Mouse (Mus musculus) midbrain, embryonic 16.5 days (tissue): ENCODE measurements around the gene Gfpt1. TPM values are rescaled to one million over a fixed set of nuclear protein-coding genes. Genes with fewer than 3 reads are reported as not detected.
"Not testable (repeated sequence)": the region's sequence is repeated elsewhere in the genome, so short reads cannot be mapped to it uniquely, and the experiment has no call there.

Experiments used
- ATAC-seq: fragments of 200-750 bp; cut with Nextera tagmentation; 2 replicates; pipeline ENCODE4 v1.8.0; 2017; ENCODE audit warnings: moderate TSS enrichment
- H3K27ac ChIP-seq: fragments of 300-500 bp; sonication (generic); 2 replicates; pipeline ENCODE4 v1.5.1; 2014; ENCODE audit warnings: mild to moderate bottlenecking, low read length, mixed read lengths
- H3K27me3 ChIP-seq: fragments of 300-500 bp; sonication (generic); 2 replicates; pipeline ENCODE4 v1.6.1; 2014; ENCODE audit warnings: low read depth, low read length, mixed read lengths; ENCODE audit not compliant: control insufficient read depth, insufficient read depth
- H3K36me3 ChIP-seq: fragments of 300-500 bp; sonication (generic); 2 replicates; pipeline ENCODE4 v1.6.1; 2014; ENCODE audit warnings: mild to moderate bottlenecking, low read length, moderate library complexity, mixed read lengths; ENCODE audit not compliant: control insufficient read depth, insufficient read depth
- H3K4me1 ChIP-seq: fragments of 300-500 bp; sonication (generic); 2 replicates; pipeline ENCODE4 v1.6.1; 2014; ENCODE audit warnings: mild to moderate bottlenecking, low read length, mixed read lengths; ENCODE audit not compliant: control insufficient read depth, insufficient read depth
- H3K4me2 ChIP-seq: fragments of 300-500 bp; sonication (generic); 2 replicates; pipeline ENCODE4 v1.6.1; 2014; ENCODE audit warnings: mild to moderate bottlenecking, low read length, mixed read lengths
- H3K4me3 ChIP-seq: fragments of 300-500 bp; sonication (generic); 2 replicates; pipeline ENCODE4 v1.5.1; 2014; ENCODE audit warnings: low read depth, mild to moderate bottlenecking, low read length, moderate library complexity, mixed read lengths
- H3K9ac ChIP-seq: fragments of 300-500 bp; sonication (generic); 2 replicates; pipeline ENCODE4 v1.6.1; 2014; ENCODE audit warnings: low read depth, low read length, mixed read lengths
- H3K9me3 ChIP-seq: fragments of 300-500 bp; sonication (generic); replicated peaks from 2 replicates; pipeline ENCODE4 v1.6.1; 2014; ENCODE audit warnings: mild to moderate bottlenecking, low read length, mixed read lengths; ENCODE audit not compliant: control insufficient read depth, poor library complexity, severe bottlenecking
- WGBS: fragments of 180-500 bp; shearing (Covaris S2); extraction: QIAGEN DNeasy Blood & Tissue Kit; methylation state at CpG from one replicate; pipeline ENCODE4 v1.1.7; 2014; 5-methylcytosine and 5-hydroxymethylcytosine counted together
- polyA plus RNA-seq: library from polyadenylated mRNA; unstranded; fragments of >200 nt; fragmentation: Nextera tagmentation; extraction: Ambion mirVana; gene quantifications from 2 replicates; pipeline ENCODE4 v1.2.1, GENCODE M21; 2015

Gene Gfpt1
- polyA plus RNA-seq, 1 experiment from 2014 or later: 30.0 TPM

- Histone ChIP-seq H3K27me3 (no peaks in the 10 kb centered on the region), H3K4me1 (no peaks in the 10 kb centered on the region), H3K9ac (no peak overlapping the region), H3K36me3 (peaks cover 32% of the 10 kb centered on the region), H3K4me3 (no peak overlapping the region), H3K27ac (no peak overlapping the region), H3K9me3 (no peaks in the 10 kb centered on the region), H3K4me2 (no peak overlapping the region)
- ATAC-seq: no peak
- WGBS: 81% methylated on average over 4 of the region's 4 CpGs
Observed at GRCm38 (mm10) chr6:87079457-87079856, 36.8 kb downstream of the Gfpt1 start.

GRCm38 (mm10) chr6:87085026-87085425, 42.4 kb downstream of the Gfpt1 start:
- Histone ChIP-seq H3K9ac (no peak overlapping the region), H3K4me1 (no peaks in the 10 kb centered on the region), H3K27ac (no peak overlapping the region), H3K9me3 (no peaks in the 10 kb centered on the region), H3K27me3 (no peaks in the 10 kb centered on the region), H3K36me3 (peaks cover 40% of the 10 kb centered on the region), H3K4me2 (no peak overlapping the region), H3K4me3 (no peak overlapping the region)
- ATAC-seq: no peak
- WGBS: 93% methylated on average over 6 of the region's 6 CpGs

GRCm38 (mm10) chr6:87088356-87088755, 45.7 kb downstream of the Gfpt1 start:
- Histone ChIP-seq H3K27ac (no peak overlapping the region), H3K4me1 (no peaks in the 10 kb centered on the region), H3K4me2 (no peak overlapping the region), H3K36me3 (peaks cover 31% of the 10 kb centered on the region), H3K9me3 (no peaks in the 10 kb centered on the region), H3K4me3 (no peak overlapping the region), H3K27me3 (no peaks in the 10 kb centered on the region), H3K9ac (no peak overlapping the region)
- 87% methylated on average over 5 of the region's 5 CpGs for WGBS
- no peak for ATAC-seq

DNA sequence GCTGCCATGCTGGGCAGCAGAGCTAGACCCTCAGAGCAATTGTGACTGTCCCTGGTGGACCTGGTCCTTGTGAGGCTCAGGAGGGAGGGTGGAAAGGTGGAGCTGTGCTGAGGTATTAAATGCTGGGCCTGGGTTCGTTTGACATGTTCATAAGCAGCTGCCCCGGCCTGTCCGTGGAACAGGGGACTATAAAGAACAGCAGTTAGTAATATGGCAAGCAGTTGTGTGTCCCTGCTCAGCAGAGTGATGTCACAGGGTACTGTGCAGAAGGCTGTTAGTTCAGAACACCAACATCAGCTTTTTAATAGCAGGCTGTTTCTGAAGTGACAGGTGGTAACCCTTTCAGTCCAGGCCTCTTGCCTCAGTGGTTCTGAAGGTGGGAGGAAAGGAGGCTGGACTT, 48.2 kb downstream of the Gfpt1 start:
- peaks cover 13% of the 10 kb centered on the region; the same call in 1 of the 2 replicates for H3K36me3 ChIP-seq
- 83% methylated on average over 3 of the region's 3 CpGs for WGBS
- no peak overlapping the region for H3K4me2 ChIP-seq
- no peaks in the 10 kb centered on the region for H3K27me3 ChIP-seq
- no peaks in the 10 kb centered on the region for H3K9me3 ChIP-seq
- no peak overlapping the region for H3K4me3 ChIP-seq
- no peak overlapping the region for H3K9ac ChIP-seq
- no peak overlapping the region for H3K27ac ChIP-seq
- no peak for ATAC-seq
- H3K4me1 ChIP-seq: no peaks in the 10 kb centered on the region

GRCm38 (mm10) chr6:87092476-87092875, 49.8 kb downstream of the Gfpt1 start:
- WGBS: 97% methylated on average over 5 of the region's 5 CpGs
- H3K27me3 ChIP-seq: no peaks in the 10 kb centered on the region
- no peak overlapping the region for H3K4me3 ChIP-seq
- H3K4me1 ChIP-seq: no peaks in the 10 kb centered on the region
- no peaks in the 10 kb centered on the region for H3K9me3 ChIP-seq
- H3K4me2 ChIP-seq: no peak overlapping the region
- no peak for ATAC-seq
- no peak overlapping the region for H3K9ac ChIP-seq
- H3K36me3 ChIP-seq: peaks cover 7% of the 10 kb centered on the region; the same call in 1 of the 2 replicates
- H3K27ac ChIP-seq: no peak overlapping the region

DNA sequence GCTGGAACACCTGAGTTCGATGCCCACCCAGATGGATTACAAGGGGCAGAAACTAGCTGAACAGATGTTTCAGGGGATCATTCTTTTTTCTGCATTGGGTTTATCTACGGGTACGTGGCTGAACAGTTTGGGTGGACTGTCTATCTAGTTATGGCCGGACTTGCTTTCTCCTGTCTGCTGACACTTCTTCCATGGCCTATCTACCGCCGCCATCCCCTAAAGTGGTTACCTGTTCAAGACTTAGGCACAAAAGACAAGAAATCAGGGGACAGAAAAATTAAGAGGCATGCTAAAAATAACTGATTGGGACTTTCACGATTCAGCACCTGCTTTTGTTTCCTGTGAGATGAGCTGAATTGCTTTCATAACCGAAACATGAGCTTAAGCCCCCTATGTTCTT, 51.0 kb downstream of the Gfpt1 start:
- ATAC-seq, H3K4me1 ChIP-seq, H3K9me3 ChIP-seq, H3K4me3 ChIP-seq, H3K36me3 ChIP-seq, H3K27me3 ChIP-seq, H3K4me2 ChIP-seq, H3K27ac ChIP-seq, H3K9ac ChIP-seq: not testable (repeated sequence)
- WGBS: 90% methylated on average over 8 of the region's 8 CpGs

DNA sequence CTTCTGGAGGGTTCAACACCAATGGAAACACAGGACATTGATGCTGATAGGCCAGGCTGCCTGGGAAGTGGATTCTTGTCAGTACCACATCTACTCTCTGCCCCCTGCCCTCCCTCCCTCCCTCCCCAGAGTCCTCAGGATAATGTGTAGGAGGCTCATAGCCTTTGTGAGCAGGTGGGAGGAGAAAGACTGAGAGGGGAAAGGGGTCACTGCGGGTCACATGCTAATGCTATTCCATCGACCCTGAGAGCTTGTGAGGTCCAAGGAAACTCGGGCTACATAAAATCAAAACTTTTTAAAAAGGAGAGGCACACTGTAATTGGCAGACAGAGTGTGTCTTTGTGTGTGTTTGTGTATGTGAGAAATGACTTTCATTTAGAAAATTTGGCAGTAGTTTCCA, 56.6 kb downstream of the Gfpt1 start:
- no peak for ATAC-seq
- Histone ChIP-seq H3K9ac (no peak overlapping the region), H3K9me3 (no peaks in the 10 kb centered on the region), H3K4me2 (no peak overlapping the region), H3K36me3 (no peaks in the 10 kb centered on the region), H3K27ac (peak overlapping the region; percentile 71), H3K4me1 (peaks cover 10% of the 10 kb centered on the region), H3K4me3 (no peak overlapping the region), H3K27me3 (no peaks in the 10 kb centered on the region)
- WGBS: 10% methylated on average over 3 of the region's 3 CpGs

GRCm38 (mm10) chr6:87099671-87100296, 57.1 kb downstream of the Gfpt1 start:
- H3K9ac ChIP-seq: no peak overlapping the region
- 37% methylated on average over 7 of the region's 7 CpGs for WGBS
- ATAC-seq: peak; percentile 57
- H3K4me1 ChIP-seq: peaks cover 10% of the 10 kb centered on the region
- H3K4me2 ChIP-seq: no peak overlapping the region
- no peaks in the 10 kb centered on the region for H3K27me3 ChIP-seq
- no peaks in the 10 kb centered on the region for H3K36me3 ChIP-seq
- peak overlapping the region; percentile 71 for H3K27ac ChIP-seq
- H3K4me3 ChIP-seq: no peak overlapping the region
- no peaks in the 10 kb centered on the region for H3K9me3 ChIP-seq

GRCm38 (mm10) chr6:87100297-87101020, 57.8 kb downstream of the Gfpt1 start:
- no peak overlapping the region for H3K4me2 ChIP-seq
- no peak overlapping the region for H3K9ac ChIP-seq
- H3K27me3 ChIP-seq: no peaks in the 10 kb centered on the region
- H3K36me3 ChIP-seq: no peaks in the 10 kb centered on the region
- peak overlapping the region; percentile 71 for H3K27ac ChIP-seq
- H3K9me3 ChIP-seq: no peaks in the 10 kb centered on the region
- no peak overlapping the region for H3K4me3 ChIP-seq
- ATAC-seq: no peak; the same call in 1 of the 2 replicates
- 91% methylated on average over 9 of the region's 9 CpGs for WGBS
- peaks cover 10% of the 10 kb centered on the region for H3K4me1 ChIP-seq
